Mouse (Mus musculus): Measurements from ENCODE around the gene Use1. TPM values are rescaled to one million over a fixed set of nuclear protein-coding genes. Genes with fewer than 3 reads are reported as not detected.
A peak's percentile ranks its signal among the peaks of the same experiment; 100 is the strongest.

Use1 gene
- total and polyA plus RNA-seq, 3 experiments, result 69.6 to 130 (median 98.7) TPM

DNA sequence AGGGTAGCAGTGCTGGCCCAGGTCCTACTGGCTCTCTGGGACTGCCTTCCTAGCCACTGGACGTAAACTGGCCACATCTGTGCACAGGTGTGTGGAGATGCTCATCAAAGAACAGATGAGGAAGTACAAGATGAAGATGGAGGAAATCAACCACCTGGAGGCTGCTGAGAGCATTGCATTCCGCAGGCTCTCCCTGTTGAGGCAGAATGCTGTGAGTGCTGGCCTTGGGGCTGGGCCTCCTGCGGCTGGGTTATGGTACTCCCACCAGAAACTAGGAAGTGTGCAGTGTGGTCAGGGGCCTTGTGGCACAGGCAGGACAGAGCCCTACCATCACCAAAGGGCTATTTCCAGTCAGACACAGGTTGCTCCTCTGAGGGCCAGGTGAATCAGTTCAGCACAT is 8.6 kb upstream of the Use1 start:
- TF ChIP-seq CTCF (conservative IDR thresholded peaks at IDR 0.05 in 1 of 2, IDR thresholded peaks at IDR 0.05 in 1 of 2; ENCODE audit: low read depth in 2 of 2, low read length in 2 of 2) (peak in 1 of 2 experiments; percentile 31; a peak in 2 of 4 replicates), SMC3 (IDR thresholded peaks at IDR 0.05; ENCODE audit: low read depth, low read length) (peak; percentile 28), USF1 (IDR thresholded peaks at IDR 0.05; ENCODE audit: low read depth, low read length) (no peak), GABPA (IDR thresholded peaks at IDR 0.05; ENCODE audit: insufficient replicate concordance, low read depth, low read length) (no peak), KAT2A (IDR thresholded peaks at IDR 0.05; ENCODE audit: insufficient replicate concordance, low read length) (no peak)
- Histone ChIP-seq H3K36me3 (replicated peaks in 1 of 2; ENCODE audit: control insufficient read depth in 1 of 2, insufficient read depth in 1 of 2, low read length in 1 of 2) (peaks cover 68 to 87% of the 10 kb centered on the region in 2 experiments), H3K4me1 (ENCODE audit: control insufficient read depth in 1 of 2, insufficient read depth in 2 of 2) (peaks cover 0 to 13% of the 10 kb centered on the region in 2 experiments; a peak in 1 of 4 replicates), H3K27ac (ENCODE audit: insufficient read depth, low read depth) (no peak overlapping the region), H3K4me3 (replicated peaks in 1 of 3; ENCODE audit: low read depth in 2 of 3, low read length in 2 of 3, poor library complexity in 1 of 3) (no peak overlapping the region), H3K4me2 (ENCODE audit: insufficient read depth, low read depth, poor library complexity, severe bottlenecking) (no peak overlapping the region), H3K9ac (ENCODE audit: insufficient read depth, low read depth) (no peak overlapping the region), H3K27me3 (replicated peaks) (no peaks in the 10 kb centered on the region), H3K9me3 (replicated peaks; ENCODE audit: low read length) (no peaks in the 10 kb centered on the region), H3K79me2 (replicated peaks; ENCODE audit: control insufficient read depth, extremely low read depth, insufficient read depth, poor library complexity, severe bottlenecking) (no peaks in the 10 kb centered on the region)
- dilution Hi-C loops (cut with MboI; ENCODE audit: extremely low pct_ligation_motif_present, extremely low pct_unique_long_range_greater_than_20kb, low sequenced_read_pairs), result no loop called here
- in situ Hi-C loops (cut with MboI; ENCODE audit: low pct_ligation_motif_present, low pct_unique_long_range_greater_than_20kb, low sequenced_read_pairs), result no loop called here
- no peak for DNase-seq (ENCODE audit: extremely low read depth)

DNA sequence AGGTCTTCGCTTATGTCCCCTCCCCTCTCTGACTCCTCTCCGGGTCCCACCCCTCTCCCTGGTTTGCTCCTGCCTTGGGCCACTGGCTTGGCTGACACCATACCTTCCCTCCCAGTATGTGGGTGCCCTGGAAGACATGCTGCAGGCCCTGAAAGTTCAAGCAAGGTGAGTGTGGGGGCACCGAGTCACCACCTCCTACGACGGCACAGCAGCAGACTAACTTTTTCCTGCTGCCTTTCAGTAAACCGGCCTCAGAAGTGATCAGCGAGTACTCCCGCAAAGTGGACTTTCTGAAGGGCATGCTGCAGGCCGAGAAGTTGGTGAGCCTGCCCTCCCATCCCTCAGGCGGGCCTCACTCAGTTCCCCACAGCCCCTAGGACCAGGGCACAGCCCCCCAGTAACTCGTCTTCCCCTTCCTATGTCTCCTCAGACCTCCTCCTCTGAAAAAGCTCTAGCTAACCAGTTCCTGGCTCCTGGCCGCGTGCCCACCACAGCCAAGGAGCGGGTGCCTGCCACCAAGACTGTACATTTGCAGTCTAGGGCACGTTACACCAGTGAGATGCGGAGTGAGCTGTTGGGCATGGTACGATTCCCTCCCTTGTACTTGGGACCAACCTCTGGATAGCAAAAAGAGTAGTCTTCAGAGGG is 1.0 kb downstream of the Use1 start:
- Histone ChIP-seq H3K4me1 (ENCODE audit: control insufficient read depth in 1 of 2, insufficient read depth in 2 of 2) (peaks cover 18 to 41% of the 10 kb centered on the region in 2 experiments), H3K36me3 (replicated peaks in 1 of 2; ENCODE audit: control insufficient read depth in 1 of 2, insufficient read depth in 1 of 2, low read length in 1 of 2) (peaks cover 11 to 28% of the 10 kb centered on the region in 2 experiments), H3K27ac (ENCODE audit: insufficient read depth, low read depth) (peak overlapping the region; percentile 87), H3K4me2 (ENCODE audit: insufficient read depth, low read depth, poor library complexity, severe bottlenecking) (peak overlapping the region; percentile 53), H3K9me3 (replicated peaks; ENCODE audit: low read length) (no peaks in the 10 kb centered on the region), H3K79me2 (replicated peaks; ENCODE audit: control insufficient read depth, extremely low read depth, insufficient read depth, poor library complexity, severe bottlenecking) (no peaks in the 10 kb centered on the region), H3K9ac (ENCODE audit: insufficient read depth, low read depth) (peak overlapping the region; percentile 79), H3K27me3 (replicated peaks) (no peaks in the 10 kb centered on the region), H3K4me3 (replicated peaks in 1 of 3; ENCODE audit: low read depth in 2 of 3, low read length in 2 of 3, poor library complexity in 1 of 3) (peak overlapping the region; percentile 69 to 79 (median 74))
- TF ChIP-seq NRF1 (IDR thresholded peaks at IDR 0.05; ENCODE audit: low read depth, low read length) (no peak), UBTF (IDR thresholded peaks at IDR 0.05; ENCODE audit: low read depth, low read length) (no peak), CTCF (conservative IDR thresholded peaks at IDR 0.05 in 1 of 2, IDR thresholded peaks at IDR 0.05 in 1 of 2; ENCODE audit: low read depth in 2 of 2, low read length in 2 of 2) (no peak), MXI1 (IDR thresholded peaks at IDR 0.05; ENCODE audit: low read depth, low read length) (no peak), CHD2 (IDR thresholded peaks at IDR 0.05; ENCODE audit: low read length) (no peak)
- in situ Hi-C loops (cut with MboI; ENCODE audit: low pct_ligation_motif_present, low pct_unique_long_range_greater_than_20kb, low sequenced_read_pairs) (no loop called here), dilution Hi-C loops (cut with MboI; ENCODE audit: extremely low pct_ligation_motif_present, extremely low pct_unique_long_range_greater_than_20kb, low sequenced_read_pairs) (no loop called here)
- DNase-seq (ENCODE audit: extremely low read depth), result no peak

DNA sequence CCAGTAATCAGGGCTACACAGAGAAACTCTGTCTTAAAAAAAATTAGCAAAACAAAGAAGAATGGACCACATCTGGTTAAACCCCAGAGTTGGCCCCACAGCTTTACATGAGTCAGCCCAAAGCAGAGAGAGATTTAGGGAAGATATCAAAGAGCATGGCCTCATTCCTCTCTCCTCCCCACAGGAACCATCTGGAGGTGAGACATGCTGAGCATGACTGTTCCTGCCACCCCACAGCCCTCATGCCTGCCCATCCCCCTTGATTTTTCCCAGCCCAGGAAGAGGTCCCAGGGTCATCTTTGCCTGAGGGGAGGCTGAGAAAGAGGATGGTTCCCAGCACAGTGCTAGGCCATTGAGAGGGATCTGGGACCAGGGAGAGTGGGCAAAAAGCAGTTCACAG is 1.7 kb downstream of the Use1 start:
- no peak overlapping the region for H3K4me3 ChIP-seq (replicated peaks in 1 of 3; ENCODE audit: low read depth in 2 of 3, low read length in 2 of 3, poor library complexity in 1 of 3)
- no peak overlapping the region for H3K27ac ChIP-seq (ENCODE audit: insufficient read depth, low read depth)
- DNase-seq (ENCODE audit: extremely low read depth), result no peak
- no peaks in the 10 kb centered on the region for H3K9me3 ChIP-seq (replicated peaks; ENCODE audit: low read length)
- TF ChIP-seq ZC3H11A (IDR thresholded peaks at IDR 0.05; ENCODE audit: low read depth, low read length) (no peak), PAX5 (IDR thresholded peaks at IDR 0.05; ENCODE audit: low read length) (no peak), USF2 (conservative IDR thresholded peaks at IDR 0.05; ENCODE audit: low read depth, low read length) (no peak), ZMIZ1 (IDR thresholded peaks at IDR 0.05; ENCODE audit: low read depth, low read length) (no peak), NRF1 (IDR thresholded peaks at IDR 0.05; ENCODE audit: low read depth, low read length) (no peak), CHD2 (IDR thresholded peaks at IDR 0.05; ENCODE audit: low read length) (no peak), RCOR1 (conservative IDR thresholded peaks at IDR 0.05; ENCODE audit: low read depth, low read length) (no peak), MAFK (IDR thresholded peaks at IDR 0.05; ENCODE audit: insufficient replicate concordance, low read length) (no peak), NELFE (IDR thresholded peaks at IDR 0.05; ENCODE audit: low read depth, low read length) (no peak), ELF1 (IDR thresholded peaks at IDR 0.05; ENCODE audit: low read depth, low read length) (no peak), CHD1 (IDR thresholded peaks at IDR 0.05; ENCODE audit: low read depth, low read length) (no peak), MAZ (IDR thresholded peaks at IDR 0.05; ENCODE audit: low read depth, low read length) (no peak), MAX (IDR thresholded peaks at IDR 0.05; ENCODE audit: low read length) (no peak), IRF4 (IDR thresholded peaks at IDR 0.05; ENCODE audit: low read depth, low read length) (no peak), TBP (conservative IDR thresholded peaks at IDR 0.05; ENCODE audit: low read depth, low read length) (no peak)
- H3K9ac ChIP-seq (ENCODE audit: insufficient read depth, low read depth), result no peak overlapping the region
- H3K79me2 ChIP-seq (replicated peaks; ENCODE audit: control insufficient read depth, extremely low read depth, insufficient read depth, poor library complexity, severe bottlenecking), result no peaks in the 10 kb centered on the region
- peaks cover 18 to 45% of the 10 kb centered on the region in 2 experiments for H3K4me1 ChIP-seq (ENCODE audit: control insufficient read depth in 1 of 2, insufficient read depth in 2 of 2)
- H3K27me3 ChIP-seq (replicated peaks), result no peaks in the 10 kb centered on the region
- in situ Hi-C loops (cut with MboI; ENCODE audit: low pct_ligation_motif_present, low pct_unique_long_range_greater_than_20kb, low sequenced_read_pairs), result no loop called here
- peak overlapping the region; percentile 53 for H3K4me2 ChIP-seq (ENCODE audit: insufficient read depth, low read depth, poor library complexity, severe bottlenecking)
- H3K36me3 ChIP-seq (replicated peaks in 1 of 2; ENCODE audit: control insufficient read depth in 1 of 2, insufficient read depth in 1 of 2, low read length in 1 of 2), result peaks cover 11 to 32% of the 10 kb centered on the region in 2 experiments
- dilution Hi-C loops (cut with MboI; ENCODE audit: extremely low pct_ligation_motif_present, extremely low pct_unique_long_range_greater_than_20kb, low sequenced_read_pairs), result no loop called here

Data from CH12.LX (cell line).